Mouse (Mus musculus): ENCODE measurements around the gene Ptgs2. TPM values are rescaled to one million over a fixed set of nuclear protein-coding genes. Genes with fewer than 3 reads are reported as not detected.

Ptgs2 gene
- polyA plus RNA-seq, 1 experiment from 2014 or later = 0.15 TPM

DNA sequence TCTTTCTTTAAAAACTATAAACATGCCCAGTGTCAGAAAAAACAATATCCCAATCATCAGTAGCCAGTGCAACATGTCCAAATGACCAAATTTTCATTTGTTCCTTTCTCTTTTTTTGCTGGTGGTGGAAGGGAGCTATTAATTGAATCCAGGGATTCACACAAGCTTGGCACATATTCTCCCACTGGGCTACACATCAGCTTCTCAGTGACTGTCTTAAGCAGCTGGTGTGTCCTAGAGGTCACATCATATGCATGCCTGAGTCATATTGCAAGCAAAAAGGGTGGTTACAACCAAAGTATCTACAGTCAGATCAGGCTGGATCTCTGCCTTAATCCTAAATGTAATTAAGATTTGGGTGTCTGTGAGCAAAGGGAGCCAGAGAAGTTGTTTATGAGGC is 35.5 kb downstream of the Ptgs2 start:
- no peak for ATAC-seq (ENCODE audit: low FRiP score)
- peak; percentile 78 for DNase-seq (ENCODE audit: low spot score, missing footprints)
- no peaks in the 10 kb centered on the region for H3K4me1 ChIP-seq (ENCODE audit: control insufficient read depth, insufficient read depth, low read length)
- H3K27ac ChIP-seq (ENCODE audit: low read depth, low read length) = no peak overlapping the region
- H3K27me3 ChIP-seq (ENCODE audit: control insufficient read depth, insufficient read depth, low read length) = no peaks in the 10 kb centered on the region
- no peaks in the 10 kb centered on the region for H3K9me3 ChIP-seq (ENCODE audit: control insufficient read depth, low read length)
- no peak overlapping the region for H3K9ac ChIP-seq (ENCODE audit: low read length)
- no peak overlapping the region for H3K4me3 ChIP-seq (ENCODE audit: low read depth, low read length)
- no peak overlapping the region for H3K4me2 ChIP-seq
- H3K36me3 ChIP-seq (ENCODE audit: control insufficient read depth, insufficient read depth, low read length) = no peaks in the 10 kb centered on the region

GRCm38 (mm10) chr1:150139730-150140129 is 39.9 kb downstream of the Ptgs2 start:
- no peak overlapping the region for H3K27ac ChIP-seq (ENCODE audit: low read depth, low read length)
- WGBS = 87% methylated on average over 9 of the region's 9 CpGs
- H3K9me3 ChIP-seq (ENCODE audit: control insufficient read depth, low read length) = no peaks in the 10 kb centered on the region
- H3K27me3 ChIP-seq (ENCODE audit: control insufficient read depth, insufficient read depth, low read length) = no peaks in the 10 kb centered on the region
- H3K36me3 ChIP-seq (ENCODE audit: control insufficient read depth, insufficient read depth, low read length) = no peaks in the 10 kb centered on the region
- no peaks in the 10 kb centered on the region for H3K4me1 ChIP-seq (ENCODE audit: control insufficient read depth, insufficient read depth, low read length)
- no peak overlapping the region for H3K4me2 ChIP-seq
- H3K9ac ChIP-seq (ENCODE audit: low read length) = no peak overlapping the region
- H3K4me3 ChIP-seq (ENCODE audit: low read depth, low read length) = no peak overlapping the region
- no peak for ATAC-seq (ENCODE audit: low FRiP score)
- DNase-seq (ENCODE audit: low spot score, missing footprints) = no peak

GRCm38 (mm10) chr1:150141939-150142338 is 42.1 kb downstream of the Ptgs2 start:
- Histone ChIP-seq H3K4me1 (ENCODE audit: control insufficient read depth, insufficient read depth, low read length) (no peaks in the 10 kb centered on the region), H3K27me3 (ENCODE audit: control insufficient read depth, insufficient read depth, low read length) (no peaks in the 10 kb centered on the region), H3K9me3 (ENCODE audit: control insufficient read depth, low read length) (no peaks in the 10 kb centered on the region), H3K4me3 (ENCODE audit: low read depth, low read length) (no peak overlapping the region), H3K27ac (ENCODE audit: low read depth, low read length) (no peak overlapping the region), H3K36me3 (ENCODE audit: control insufficient read depth, insufficient read depth, low read length) (no peaks in the 10 kb centered on the region), H3K9ac (ENCODE audit: low read length) (no peak overlapping the region), H3K4me2 (no peak overlapping the region)
- WGBS = 97% methylated on average over 1 of the region's 1 CpGs
- DNase-seq (ENCODE audit: low spot score, missing footprints) (no peak), ATAC-seq (ENCODE audit: low FRiP score) (no peak)

- DNase-seq (ENCODE audit: low spot score, missing footprints) (no peak), ATAC-seq (ENCODE audit: low FRiP score) (no peak)
- Histone ChIP-seq H3K36me3 (ENCODE audit: control insufficient read depth, insufficient read depth, low read length) (no peaks in the 10 kb centered on the region), H3K27ac (ENCODE audit: low read depth, low read length) (no peak overlapping the region), H3K4me3 (ENCODE audit: low read depth, low read length) (no peak overlapping the region), H3K4me1 (ENCODE audit: control insufficient read depth, insufficient read depth, low read length) (no peaks in the 10 kb centered on the region), H3K27me3 (ENCODE audit: control insufficient read depth, insufficient read depth, low read length) (no peaks in the 10 kb centered on the region), H3K4me2 (no peak overlapping the region), H3K9me3 (ENCODE audit: control insufficient read depth, low read length) (no peaks in the 10 kb centered on the region), H3K9ac (ENCODE audit: low read length) (no peak overlapping the region)
- 87% methylated on average over 1 of the region's 1 CpGs for WGBS
These were observed 43.7 kb downstream of the Ptgs2 start for GRCm38 (mm10) chr1:150143578-150143977.

GRCm38 (mm10) chr1:150145049-150145448 is 45.2 kb downstream of the Ptgs2 start:
- H3K4me2 ChIP-seq = no peak overlapping the region
- 94% methylated on average over 8 of the region's 8 CpGs for WGBS
- no peaks in the 10 kb centered on the region for H3K4me1 ChIP-seq (ENCODE audit: control insufficient read depth, insufficient read depth, low read length)
- H3K36me3 ChIP-seq (ENCODE audit: control insufficient read depth, insufficient read depth, low read length) = no peaks in the 10 kb centered on the region
- H3K4me3 ChIP-seq (ENCODE audit: low read depth, low read length) = no peak overlapping the region
- DNase-seq (ENCODE audit: low spot score, missing footprints) (no peak), ATAC-seq (ENCODE audit: low FRiP score) (no peak)
- no peak overlapping the region for H3K27ac ChIP-seq (ENCODE audit: low read depth, low read length)
- no peak overlapping the region for H3K9ac ChIP-seq (ENCODE audit: low read length)
- no peaks in the 10 kb centered on the region for H3K9me3 ChIP-seq (ENCODE audit: control insufficient read depth, low read length)
- H3K27me3 ChIP-seq (ENCODE audit: control insufficient read depth, insufficient read depth, low read length) = no peaks in the 10 kb centered on the region

GRCm38 (mm10) chr1:150147272-150147671 is 47.4 kb downstream of the Ptgs2 start:
- no peaks in the 10 kb centered on the region for H3K4me1 ChIP-seq (ENCODE audit: control insufficient read depth, insufficient read depth, low read length)
- H3K9ac ChIP-seq (ENCODE audit: low read length) = no peak overlapping the region
- 71% methylated on average over 4 of the region's 4 CpGs for WGBS
- ATAC-seq (ENCODE audit: low FRiP score) (no peak), DNase-seq (ENCODE audit: low spot score, missing footprints) (no peak)
- H3K9me3 ChIP-seq (ENCODE audit: control insufficient read depth, low read length) = no peaks in the 10 kb centered on the region
- H3K4me3 ChIP-seq (ENCODE audit: low read depth, low read length) = no peak overlapping the region
- no peaks in the 10 kb centered on the region for H3K36me3 ChIP-seq (ENCODE audit: control insufficient read depth, insufficient read depth, low read length)
- no peak overlapping the region for H3K27ac ChIP-seq (ENCODE audit: low read depth, low read length)
- no peaks in the 10 kb centered on the region for H3K27me3 ChIP-seq (ENCODE audit: control insufficient read depth, insufficient read depth, low read length)
- no peak overlapping the region for H3K4me2 ChIP-seq

GRCm38 (mm10) chr1:150151411-150151810 is 51.6 kb downstream of the Ptgs2 start:
- WGBS = 71% methylated on average over 3 of the region's 3 CpGs
- ATAC-seq (ENCODE audit: low FRiP score) = no peak

More at GRCm38 (mm10) chr1:150151411-150151810, 51.6 kb downstream of the Ptgs2 start:
- no peaks in the 10 kb centered on the region for H3K27me3 ChIP-seq (ENCODE audit: control insufficient read depth, insufficient read depth, low read length)
- DNase-seq (ENCODE audit: low spot score, missing footprints) = no peak
- H3K9me3 ChIP-seq (ENCODE audit: control insufficient read depth, low read length) = no peaks in the 10 kb centered on the region
- H3K27ac ChIP-seq (ENCODE audit: low read depth, low read length) = no peak overlapping the region
- H3K9ac ChIP-seq (ENCODE audit: low read length) = no peak overlapping the region
- no peaks in the 10 kb centered on the region for H3K36me3 ChIP-seq (ENCODE audit: control insufficient read depth, insufficient read depth, low read length)
- H3K4me1 ChIP-seq (ENCODE audit: control insufficient read depth, insufficient read depth, low read length) = no peaks in the 10 kb centered on the region
- H3K4me2 ChIP-seq = no peak overlapping the region
- H3K4me3 ChIP-seq (ENCODE audit: low read depth, low read length) = no peak overlapping the region

Small RNA genes lying within 50 kb of the gene (microRNA-seq; reads per million reads assigned to microRNA genes)
- not detected for gene Gm44329

Other genes starting within 250 kb of the Ptgs2 start
- 3.6 and 3.8 TPM in 2 replicates for gene Pla2g4a, start 138.7 kb upstream of the Ptgs2 start, polyA plus RNA-seq (2014; fragmentation: Nextera tagmentation; extraction: Ambion mirVana)
- not detected in 2 replicates for gene Pdc, start 219.4 kb downstream of the Ptgs2 start, polyA plus RNA-seq (2014; fragmentation: Nextera tagmentation; extraction: Ambion mirVana)

Data from midbrain, embryonic 11.5 days (tissue).